Mouse (Mus musculus): Measurements from ENCODE around the gene Arhgap17.

Gene Arhgap17

DNA sequence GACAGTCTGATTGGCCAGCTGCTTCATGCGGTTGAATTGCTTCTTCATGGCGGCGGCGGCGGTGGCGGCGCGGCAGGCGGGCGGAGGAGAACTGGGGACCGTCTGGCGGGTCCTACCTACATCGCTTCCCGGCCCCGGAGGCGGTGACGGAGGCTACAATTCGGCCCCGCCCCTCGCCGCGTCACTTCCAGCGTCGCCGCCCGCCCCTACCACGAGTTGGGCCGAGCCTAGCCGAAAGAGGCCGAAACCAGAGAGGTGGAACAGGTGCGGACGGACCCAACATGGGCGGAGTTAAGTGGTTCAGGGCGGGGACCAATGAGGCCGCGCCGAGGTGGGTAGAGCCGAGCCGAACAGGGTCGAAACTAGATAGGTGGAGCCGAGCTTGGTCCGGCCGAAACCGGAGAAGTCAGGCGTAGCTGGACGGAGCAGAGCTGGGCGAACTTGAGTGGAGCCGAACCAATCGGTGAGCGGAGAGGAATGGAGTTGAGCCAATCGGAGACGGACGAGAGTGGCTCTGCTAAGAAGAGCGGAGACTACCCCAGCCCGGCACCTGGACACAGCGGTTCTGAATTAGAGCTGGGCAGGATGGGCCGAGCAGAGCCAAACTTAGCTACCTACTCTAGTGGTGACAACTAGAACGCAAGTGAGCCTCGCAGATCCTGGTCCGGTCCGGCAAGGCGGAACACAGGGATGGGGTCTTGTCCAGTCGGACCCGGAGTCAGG is at the start of gene Arhgap17, which contains the start of gene Lcmt1:
Gene Arhgap17 (minus strand): TSS at position 157 of the 723 bp plus-strand sequence.
Gene Lcmt1 (plus strand): TSS at position 26 of the 723 bp plus-strand sequence.
- DNase-seq (ENCODE audit: low spot score), result peak; percentile 98

DNA sequence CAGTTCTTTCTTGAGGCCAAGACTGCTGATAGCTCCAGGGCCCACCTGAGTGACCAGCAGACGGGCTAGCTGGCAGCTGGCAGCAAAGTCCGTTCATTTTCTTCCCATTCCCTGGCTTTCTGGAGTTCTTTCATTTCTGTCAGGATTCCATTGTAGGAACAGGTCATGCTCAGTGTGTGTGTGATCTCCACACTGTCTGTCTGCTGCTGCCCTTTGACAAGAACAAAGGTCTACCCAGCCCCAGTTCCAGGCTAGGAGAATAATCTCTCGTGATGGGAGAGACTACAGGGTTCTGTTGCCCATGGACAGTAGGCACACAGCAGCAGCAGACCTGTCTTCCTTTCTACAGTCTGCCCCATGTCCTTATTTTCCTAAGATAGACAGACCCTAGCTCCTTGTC is 47.9 kb upstream of the Arhgap17 start:
- no peak for DNase-seq (ENCODE audit: low spot score)

DNA sequence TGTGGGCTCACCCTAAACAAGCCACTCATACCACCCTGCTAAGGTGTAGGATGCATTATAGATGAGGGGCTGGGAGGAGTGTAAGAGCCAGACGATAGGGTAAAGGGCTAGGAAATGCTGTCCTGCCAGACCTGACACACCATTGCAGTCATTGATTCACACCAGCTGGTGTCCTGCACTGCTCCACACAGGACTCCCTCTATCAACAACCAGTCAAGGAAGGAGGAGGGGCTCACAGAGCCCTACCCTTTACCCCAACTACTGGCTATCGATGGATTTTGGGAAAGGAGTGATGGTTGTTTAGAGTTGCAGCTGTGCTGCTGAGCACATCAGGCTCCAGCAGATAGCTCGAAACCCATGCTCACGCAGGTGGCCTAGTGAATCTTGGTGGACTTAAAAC is 47.1 kb upstream of the Arhgap17 start:
- DNase-seq (ENCODE audit: low spot score), result no peak

- no peak for DNase-seq (ENCODE audit: low spot score)
Measured at GRCm38 (mm10) chr7:123412143-123412542, 42.4 kb upstream of the Arhgap17 start.

DNA sequence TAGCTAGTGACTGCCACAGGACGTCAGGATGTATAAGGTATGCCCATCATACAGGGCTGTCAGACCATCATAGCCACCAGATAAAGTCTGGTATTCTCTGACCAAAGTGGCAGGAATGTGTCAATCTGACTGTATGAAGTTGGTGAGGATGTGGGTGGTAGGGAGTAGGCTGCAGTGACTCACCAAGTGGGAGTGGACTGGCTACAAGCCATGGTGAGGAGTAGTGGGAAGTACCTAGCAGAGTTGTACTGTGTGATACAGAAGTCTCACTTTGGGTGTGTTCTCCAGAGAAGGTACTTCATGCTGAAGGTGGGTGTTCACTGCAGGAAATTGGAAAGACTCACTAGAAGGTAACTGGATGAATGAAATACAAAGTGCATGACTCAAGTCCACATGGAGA is 41.4 kb upstream of the Arhgap17 start:
- DNase-seq (ENCODE audit: low spot score), result no peak

DNA sequence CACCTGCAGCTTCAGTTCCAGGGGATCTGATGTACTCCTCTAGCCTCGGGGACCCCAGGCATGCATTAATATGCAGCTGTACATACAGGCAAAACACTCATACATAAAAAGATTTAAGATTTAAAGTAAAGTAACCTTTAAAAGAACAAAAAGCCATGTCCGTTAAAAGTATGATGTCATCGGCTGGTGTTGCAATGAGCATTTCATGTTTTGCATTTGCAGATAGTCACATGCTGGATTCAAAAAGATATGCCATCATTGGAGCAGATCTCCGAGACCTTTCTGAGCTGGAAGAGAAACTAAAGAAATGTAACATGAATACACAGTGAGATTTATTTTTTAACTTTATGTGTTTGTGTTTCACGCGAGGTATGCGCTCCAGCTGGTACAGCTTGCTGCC is 40.8 kb upstream of the Arhgap17 start:
- no peak for DNase-seq (ENCODE audit: low spot score)

GRCm38 (mm10) chr7:123406988-123407387 is 37.3 kb upstream of the Arhgap17 start:
- no peak for DNase-seq (ENCODE audit: low spot score)

GRCm38 (mm10) chr7:123405619-123406018 is 35.9 kb upstream of the Arhgap17 start:
- DNase-seq (ENCODE audit: low spot score), result no peak

GRCm38 (mm10) chr7:123404198-123404597 is 34.5 kb upstream of the Arhgap17 start:
- no peak for DNase-seq (ENCODE audit: low spot score)

GRCm38 (mm10) chr7:123401121-123401520 is 31.4 kb upstream of the Arhgap17 start:
- DNase-seq (ENCODE audit: low spot score), result no peak

GRCm38 (mm10) chr7:123399286-123399685 is 29.6 kb upstream of the Arhgap17 start:
- no peak for DNase-seq (ENCODE audit: low spot score)

DNA sequence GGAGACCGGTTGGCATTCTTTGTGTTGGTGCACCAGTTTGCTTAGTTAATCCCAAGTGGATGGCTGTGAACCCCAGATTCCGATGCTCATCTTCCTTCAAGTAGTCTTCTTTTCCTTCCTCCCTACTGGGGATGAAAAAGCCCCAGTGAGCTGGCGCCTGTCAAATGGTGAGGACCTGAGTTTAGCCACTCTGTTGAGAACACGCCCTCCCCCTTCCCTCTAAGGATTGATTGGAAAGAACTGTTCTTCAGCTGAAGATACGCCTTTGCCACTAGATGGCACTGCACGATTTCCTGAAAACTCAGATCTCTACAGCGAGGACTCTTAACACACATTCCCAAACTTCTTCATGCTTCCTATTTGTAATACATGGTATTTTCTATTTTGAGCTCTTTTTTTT is 29.1 kb upstream of the Arhgap17 start:
- peak; percentile 62 for DNase-seq (ENCODE audit: low spot score)

- no peak for DNase-seq (ENCODE audit: low spot score)
Measured at GRCm38 (mm10) chr7:123397931-123398330, 28.2 kb upstream of the Arhgap17 start.

DNA sequence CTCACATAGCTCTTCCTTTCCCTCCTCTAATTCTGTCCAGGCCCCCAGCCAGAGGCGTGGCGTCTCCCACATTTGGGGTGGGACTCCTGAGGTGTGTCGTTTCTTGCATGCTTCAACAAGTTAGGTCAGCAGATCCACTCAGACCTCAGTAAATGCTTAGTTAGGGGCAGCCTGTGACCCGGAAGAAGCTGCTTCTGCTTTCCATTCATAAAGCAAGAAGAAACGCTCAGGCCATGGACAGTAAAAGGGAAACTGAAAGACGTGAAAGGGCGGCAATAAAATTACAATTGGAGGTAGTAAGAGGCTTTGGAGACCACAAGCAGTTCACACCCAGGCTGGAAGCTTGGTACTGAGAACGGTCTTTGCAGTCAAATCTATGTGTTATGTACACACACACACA is 27.7 kb upstream of the Arhgap17 start:
- no peak for DNase-seq (ENCODE audit: low spot score)

DNA sequence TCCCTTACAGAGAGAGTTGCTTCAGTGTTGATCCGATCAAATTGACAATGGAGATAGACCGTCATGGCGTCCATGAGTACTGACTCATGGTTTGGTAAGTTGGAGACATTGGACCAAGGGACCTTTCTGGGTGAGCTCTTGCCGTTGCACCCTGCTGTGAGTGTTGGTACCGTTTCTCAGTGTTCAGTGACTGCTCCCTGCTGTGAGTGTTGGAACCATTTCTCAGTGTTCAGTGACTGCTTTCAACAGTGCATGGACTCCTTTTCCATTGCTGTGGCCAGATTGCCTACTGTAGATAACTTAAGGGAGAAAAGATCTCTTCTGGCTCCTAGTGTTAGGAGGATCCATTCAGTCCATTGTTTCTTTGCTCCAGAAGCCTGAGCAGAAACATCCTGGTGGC is 27.2 kb upstream of the Arhgap17 start:
- no peak for DNase-seq (ENCODE audit: low spot score)

DNA sequence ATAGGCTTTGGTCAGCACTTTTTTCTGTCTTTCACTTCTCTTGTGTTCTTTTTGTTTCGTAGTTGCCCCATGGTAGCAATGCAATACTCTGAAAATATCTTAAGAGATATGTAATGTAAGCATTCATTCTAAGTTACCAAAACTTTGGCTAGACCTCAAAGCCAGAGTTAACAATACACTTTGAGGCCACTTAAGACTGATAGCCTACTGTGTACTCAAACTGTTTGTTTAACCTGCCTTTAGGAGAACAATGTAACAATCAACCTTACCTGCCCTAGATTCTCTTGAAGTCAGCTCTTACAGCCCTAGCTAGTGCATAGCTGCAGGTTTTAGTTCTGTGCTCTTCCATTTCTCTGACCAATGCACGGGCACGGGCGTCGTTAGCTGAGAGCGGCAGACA is 24.6 kb upstream of the Arhgap17 start:
- DNase-seq (ENCODE audit: low spot score), result no peak

DNA sequence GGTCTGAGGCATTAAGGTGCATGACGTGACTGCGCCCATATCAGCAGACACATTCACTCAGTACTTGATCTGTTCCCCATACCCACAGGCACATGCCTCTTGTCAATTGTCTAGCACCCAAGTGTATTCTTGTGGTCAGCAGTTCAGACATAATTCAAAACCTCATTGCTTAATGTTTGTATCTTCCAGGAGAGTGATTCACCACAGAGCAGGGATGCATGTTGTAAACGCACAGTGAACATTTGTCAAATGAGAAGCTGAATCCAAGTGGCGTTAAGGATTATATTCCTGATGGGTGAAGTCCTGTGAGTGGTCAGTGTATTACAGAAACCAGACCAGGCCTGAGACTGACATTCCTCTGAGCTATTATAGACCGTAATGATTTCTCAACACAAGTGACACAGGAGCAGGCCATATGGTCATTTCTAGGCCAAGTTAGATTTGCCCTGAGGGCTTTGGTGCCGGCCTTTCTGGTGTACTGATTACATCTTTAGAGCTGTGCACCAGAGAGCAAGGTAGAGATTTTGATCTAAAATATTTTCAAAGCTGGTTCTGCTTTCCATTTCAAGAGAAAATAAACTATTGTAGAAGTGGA is 20.1 kb upstream of the Arhgap17 start:
- no peak for DNase-seq (ENCODE audit: low spot score)

DNA sequence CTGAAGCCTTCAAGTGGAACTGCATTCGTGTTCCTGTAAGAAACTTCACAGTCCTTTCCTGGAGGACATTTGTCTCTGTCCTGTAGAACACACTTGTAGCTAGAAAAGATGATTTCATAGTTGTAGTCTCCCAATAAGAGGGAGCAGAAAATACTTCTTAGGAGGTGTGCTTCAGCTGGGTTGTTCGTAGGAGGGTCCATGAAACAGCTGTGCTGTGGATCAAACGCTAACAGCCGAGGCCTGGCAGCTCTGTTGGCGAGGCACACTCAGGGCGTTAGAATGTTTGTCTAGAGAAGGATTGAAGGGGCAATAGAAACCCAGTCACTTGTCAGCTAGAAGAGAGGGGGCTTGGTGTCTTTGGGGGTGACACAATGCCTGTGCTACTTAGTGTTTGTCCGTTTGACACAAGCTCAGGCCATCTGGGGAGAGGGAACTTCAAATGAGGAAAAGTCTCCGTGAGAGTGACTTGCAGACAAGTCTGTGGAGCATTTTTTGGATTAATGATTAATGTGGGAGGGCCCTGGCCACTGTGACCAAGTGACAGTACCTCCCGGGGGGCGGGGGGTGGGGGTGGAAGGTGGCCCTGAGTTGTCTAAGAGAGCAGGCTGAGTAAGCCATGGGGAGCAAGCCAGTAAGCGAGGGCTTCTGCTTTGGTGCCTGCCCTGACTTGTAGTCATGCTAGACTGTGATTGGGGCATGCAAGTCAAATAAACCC is 16.1 kb upstream of the Arhgap17 start:
- DNase-seq (ENCODE audit: low spot score), result no peak

GRCm38 (mm10) chr7:123377443-123378400 is 8.0 kb upstream of the Arhgap17 start:
- DNase-seq (ENCODE audit: low spot score), result peak; percentile 98

GRCm38 (mm10) chr7:123371501-123371900 is 1.8 kb upstream of the Arhgap17 start:
- no peak for DNase-seq (ENCODE audit: low spot score)

GRCm38 (mm10) chr7:123370700-123371099 is 985 bp upstream of the Arhgap17 start:
- DNase-seq (ENCODE audit: low spot score), result no peak

All from c-Kit-positive CD71-positive TER-119-positive erythroid progenitor cells, embryonic 14.5 days (primary cell).